Mouse (Mus musculus) bone marrow, adult 2 months (tissue): ENCODE results near the gene Klhl41.

Source experiments
- CTCF ChIP-seq: fragments of 200-500 bp; IDR thresholded peaks from 2 replicates; pipeline ENCODE4 v1.5.1; 2011; ENCODE audit warnings: low read length, control low read depth; ENCODE audit not compliant: control insufficient read depth, insufficient read depth
- POLR2A ChIP-seq: fragments of 200-500 bp; IDR thresholded peaks from 2 replicates; pipeline ENCODE4 v1.6.1; 2011; ENCODE audit warnings: low read depth, mild to moderate bottlenecking, control low read depth, low read length, borderline replicate concordance; ENCODE audit not compliant: control insufficient read depth

GRCm38 (mm10) chr2:69681931-69682330 is 12.0 kb downstream of the Klhl41 start:
- TF ChIP-seq CTCF (no peak), POLR2A (no peak)
